Mouse (Mus musculus) liver, embryonic 14.5 days (tissue): Measurements from ENCODE around the gene Pih1d1.

ENCODE experiments used
- CTCF ChIP-seq: IDR thresholded peaks from 2 replicates; pipeline ENCODE4 v1.5.1; 2016; ENCODE audit warnings: antibody characterized with exemption, low read depth, control low read depth
- EP300 ChIP-seq: IDR thresholded peaks from 2 replicates; pipeline ENCODE4 v1.6.1; 2016; ENCODE audit warnings: antibody characterized with exemption, low read depth

GRCm38 (mm10) chr7:45155590-45155989 is 1.5 kb downstream of the Pih1d1 start:
- TF ChIP-seq CTCF: no peak
- no peak for TF ChIP-seq EP300
